Mouse (Mus musculus): ENCODE results near the gene Apbb1ip.

Gene Apbb1ip

GRCm38 (mm10) chr2:22776568-22777230 is 2.8 kb downstream of the Apbb1ip start:
- DNase-seq, result no peak

GRCm38 (mm10) chr2:22777757-22778156 is 3.9 kb downstream of the Apbb1ip start:
- no peak for DNase-seq

GRCm38 (mm10) chr2:22780884-22781283 is 7.0 kb downstream of the Apbb1ip start:
- no peak for DNase-seq

GRCm38 (mm10) chr2:22781387-22782009 is 7.6 kb downstream of the Apbb1ip start:
- no peak for DNase-seq

- no peak for DNase-seq
Measured at GRCm38 (mm10) chr2:22782057-22782456, 8.2 kb downstream of the Apbb1ip start.

GRCm38 (mm10) chr2:22783137-22783638 is 9.3 kb downstream of the Apbb1ip start:
- DNase-seq, result no peak

- DNase-seq, result no peak
Measured at GRCm38 (mm10) chr2:22784186-22784585, 10.3 kb downstream of the Apbb1ip start.

- DNase-seq, result no peak
Measured at GRCm38 (mm10) chr2:22784771-22785170, 10.9 kb downstream of the Apbb1ip start.

- no peak for DNase-seq
Measured at GRCm38 (mm10) chr2:22788658-22789057, 14.8 kb downstream of the Apbb1ip start.

- DNase-seq, result no peak
Measured at GRCm38 (mm10) chr2:22789576-22789975, 15.7 kb downstream of the Apbb1ip start.

- no peak for DNase-seq
Measured at GRCm38 (mm10) chr2:22790435-22790834, 16.5 kb downstream of the Apbb1ip start.

GRCm38 (mm10) chr2:22795087-22795486 is 21.2 kb downstream of the Apbb1ip start:
- DNase-seq, result no peak

- no peak for DNase-seq
Measured at GRCm38 (mm10) chr2:22796487-22796886, 22.6 kb downstream of the Apbb1ip start.

- no peak for DNase-seq
Measured at GRCm38 (mm10) chr2:22799430-22800041, 25.6 kb downstream of the Apbb1ip start.

- DNase-seq, result no peak
Measured at GRCm38 (mm10) chr2:22805589-22805988, 31.7 kb downstream of the Apbb1ip start.

GRCm38 (mm10) chr2:22806576-22806975 is 32.7 kb downstream of the Apbb1ip start:
- DNase-seq, result no peak

- no peak for DNase-seq
Measured at GRCm38 (mm10) chr2:22807312-22807711, 33.4 kb downstream of the Apbb1ip start.

GRCm38 (mm10) chr2:22810851-22811250 is 37.0 kb downstream of the Apbb1ip start:
- DNase-seq, result no peak

GRCm38 (mm10) chr2:22811466-22811865 is 37.6 kb downstream of the Apbb1ip start:
- DNase-seq, result no peak

GRCm38 (mm10) chr2:22813921-22814320 is 40.0 kb downstream of the Apbb1ip start:
- DNase-seq, result no peak

- DNase-seq, result no peak
Measured at GRCm38 (mm10) chr2:22815674-22816073, 41.8 kb downstream of the Apbb1ip start.

GRCm38 (mm10) chr2:22816231-22816630 is 42.3 kb downstream of the Apbb1ip start:
- DNase-seq, result no peak

GRCm38 (mm10) chr2:22822293-22822692 is 48.4 kb downstream of the Apbb1ip start:
- no peak for DNase-seq

GRCm38 (mm10) chr2:22845514-22845913 is 71.6 kb downstream of the Apbb1ip start:
- no peak for DNase-seq

All from kidney, postnatal 14 days (tissue).